8 mouse cellular contexts compared by ENCODE assay signal in the genomic region with DNA sequence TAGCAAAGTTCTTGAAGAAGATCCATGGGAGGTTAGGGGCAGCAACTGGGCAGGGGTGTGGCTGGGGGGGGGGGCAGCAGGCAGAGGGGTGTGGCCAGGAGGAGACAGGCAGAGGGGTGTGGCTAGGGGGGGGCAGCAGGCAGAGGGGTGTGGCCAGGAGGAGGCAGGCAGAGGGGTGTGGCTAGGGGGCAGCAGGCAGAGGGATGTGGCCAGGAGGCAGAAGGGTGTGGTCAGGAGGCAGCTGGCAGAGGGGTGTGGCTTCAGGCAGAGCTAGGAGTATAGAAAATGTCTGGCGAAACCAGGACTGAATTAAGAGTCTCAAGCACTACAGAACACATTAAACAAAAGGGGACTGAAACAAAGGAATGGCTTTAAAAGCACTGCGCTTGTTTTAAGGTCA. TPM values are rescaled to one million over a fixed set of nuclear protein-coding genes. Genes with fewer than 3 reads are reported as not detected.
A peak's percentile ranks its signal among the peaks of the same experiment; 100 is the strongest.
DNase-seq lines count a peak whose midpoint lies in the region; ATAC-seq and TF ChIP-seq lines count a peak whose summit lies in the region.

No protein-coding gene starts in this region.

- TF ChIP-seq POLR2A in thymus, adult 2 months (IDR thresholded peaks at IDR 0.05; ENCODE audit: control insufficient read depth, extremely low read depth, insufficient read depth, low read length, poor library complexity): no peak

- H3K4me2 ChIP-seq in kidney, embryonic 15.5 days: no peak overlapping the region
- H3K4me2 ChIP-seq in forebrain, embryonic 15.5 days (replicated peaks): no peak overlapping the region

- no peak for TF ChIP-seq CTCF in thymus, adult 2 months (IDR thresholded peaks at IDR 0.05; ENCODE audit: borderline replicate concordance, control insufficient read depth, extremely low read depth, insufficient read depth, low read length, poor library complexity)

- no peak overlapping the region for H3K4me3 ChIP-seq in kidney, embryonic 15.5 days (replicated peaks)
- no peak overlapping the region for H3K4me3 ChIP-seq in forebrain, embryonic 15.5 days
- H3K4me3 ChIP-seq in thymus, adult 2 months (ENCODE audit: control insufficient read depth, insufficient read depth, low read length): no peak overlapping the region

- DNase-seq in kidney, adult 18-20 months: no peak
- DNase-seq in Muller cell, postnatal 12 days (ENCODE audit: inconsistent ontology term): peak; percentile 14
- DNase-seq in lung, postnatal 4 days: peak; percentile 51 to 72
- DNase-seq in urinary bladder, postnatal 10 days (ENCODE audit: low spot score): no peak
- no peak for DNase-seq in frontal cortex, postnatal 10 days (ENCODE audit: low spot score in 2 of 2)
- DNase-seq in thymus, adult 2 months: no peak

- peaks cover 31% of the 10 kb centered on the region for H3K4me1 ChIP-seq in kidney, embryonic 15.5 days
- H3K4me1 ChIP-seq in forebrain, embryonic 15.5 days: peaks cover 4% of the 10 kb centered on the region; the same call in 1 of the 2 replicates
- H3K4me1 ChIP-seq in thymus, adult 2 months (replicated peaks; ENCODE audit: control insufficient read depth, insufficient read depth, low read length): no peaks in the 10 kb centered on the region

- no peak overlapping the region for H3K27ac ChIP-seq in kidney, embryonic 15.5 days
- no peak overlapping the region for H3K27ac ChIP-seq in forebrain, embryonic 15.5 days (replicated peaks)
- H3K27ac ChIP-seq in thymus, adult 2 months (ENCODE audit: control insufficient read depth, insufficient read depth, low read length): no peak overlapping the region

- no peak overlapping the region for H3K9ac ChIP-seq in kidney, embryonic 15.5 days
- no peak overlapping the region for H3K9ac ChIP-seq in forebrain, embryonic 15.5 days (replicated peaks)

- H3K9me3 ChIP-seq in kidney, embryonic 15.5 days (replicated peaks): no peaks in the 10 kb centered on the region
- no peaks in the 10 kb centered on the region for H3K9me3 ChIP-seq in forebrain, embryonic 15.5 days

- H3K27me3 ChIP-seq in kidney, embryonic 15.5 days: peaks cover 3% of the 10 kb centered on the region
- no peaks in the 10 kb centered on the region for H3K27me3 ChIP-seq in forebrain, embryonic 15.5 days
- H3K27me3 ChIP-seq in thymus, adult 2 months (ENCODE audit: control insufficient read depth, insufficient read depth, low read length): no peaks in the 10 kb centered on the region

- peak; percentile 80 for ATAC-seq in kidney, embryonic 15.5 days (replicated peaks; ENCODE audit: low FRiP score)
- 0 out of 2 replicates have a peak, but pooled peaks have one; percentile 35 for ATAC-seq in forebrain, embryonic 15.5 days (replicated peaks)

- 18% methylated on average over 2 of the region's 2 CpGs for WGBS in kidney, embryonic 15.5 days
- 10% methylated on average over 2 of the region's 2 CpGs for WGBS in forebrain, embryonic 15.5 days
- WGBS in thymus, adult 2 months: 18% methylated on average over 2 of the region's 2 CpGs

- H3K36me3 ChIP-seq in kidney, embryonic 15.5 days: no peaks in the 10 kb centered on the region
- no peaks in the 10 kb centered on the region for H3K36me3 ChIP-seq in forebrain, embryonic 15.5 days
- H3K36me3 ChIP-seq in thymus, adult 2 months (ENCODE audit: control insufficient read depth, insufficient read depth, low read length): no peaks in the 10 kb centered on the region

RNA-seq across cellular contexts. Expression of gene Bdkrb1, which starts 19.4 kb away (rescaled TPM):
- 0.12 TPM in 1 of 2 replicates, not detected in the other for polyA plus RNA-seq in kidney, embryonic 15.5 days (2015; fragmentation: Nextera tagmentation; extraction: Ambion mirVana)
- polyA plus RNA-seq in forebrain, embryonic 15.5 days (2015; fragmentation: Nextera tagmentation; extraction: Ambion mirVana): 0.20 TPM in 1 of 2 replicates, not detected in the other
- polyA plus RNA-seq in thymus, adult 2 months (2012; rRNA removed): 1.6 and 2.3 TPM in 2 replicates

RNA-seq across cellular contexts. Expression of gene Bdkrb2, which starts 20.5 kb away (rescaled TPM):
- polyA plus RNA-seq in kidney, embryonic 15.5 days (2015; fragmentation: Nextera tagmentation; extraction: Ambion mirVana): 1.1 and 1.6 TPM in 2 replicates
- 0.38 and 0.64 TPM in 2 replicates for polyA plus RNA-seq in forebrain, embryonic 15.5 days (2015; fragmentation: Nextera tagmentation; extraction: Ambion mirVana)
- 0.92 and 1.4 TPM in 2 replicates for polyA plus RNA-seq in thymus, adult 2 months (2012; rRNA removed)

Comparison
In these comparisons a context has a peak if more than half of its experiments do, and no peak if none do; other contexts are left out.
1. DNase-seq: peak in Muller cell, postnatal 12 days (single experiment) and lung, postnatal 4 days (2 of 2); none in kidney, adult 18-20 months (single experiment), urinary bladder, postnatal 10 days (single experiment), frontal cortex, postnatal 10 days (0 of 2) and thymus, adult 2 months (single experiment).